Mouse (Mus musculus) 3T3-L1 (cell line): ENCODE measurements around the gene Tfeb.
A peak's percentile ranks its signal among the peaks of the same experiment; 100 is the strongest.

ENCODE experiments used
- DNase-seq: peaks from one replicate; pipeline ENCODE4 v3.0.0-alpha.2; 2015; ENCODE audit warnings: low read depth, low spot score

Gene Tfeb

DNA sequence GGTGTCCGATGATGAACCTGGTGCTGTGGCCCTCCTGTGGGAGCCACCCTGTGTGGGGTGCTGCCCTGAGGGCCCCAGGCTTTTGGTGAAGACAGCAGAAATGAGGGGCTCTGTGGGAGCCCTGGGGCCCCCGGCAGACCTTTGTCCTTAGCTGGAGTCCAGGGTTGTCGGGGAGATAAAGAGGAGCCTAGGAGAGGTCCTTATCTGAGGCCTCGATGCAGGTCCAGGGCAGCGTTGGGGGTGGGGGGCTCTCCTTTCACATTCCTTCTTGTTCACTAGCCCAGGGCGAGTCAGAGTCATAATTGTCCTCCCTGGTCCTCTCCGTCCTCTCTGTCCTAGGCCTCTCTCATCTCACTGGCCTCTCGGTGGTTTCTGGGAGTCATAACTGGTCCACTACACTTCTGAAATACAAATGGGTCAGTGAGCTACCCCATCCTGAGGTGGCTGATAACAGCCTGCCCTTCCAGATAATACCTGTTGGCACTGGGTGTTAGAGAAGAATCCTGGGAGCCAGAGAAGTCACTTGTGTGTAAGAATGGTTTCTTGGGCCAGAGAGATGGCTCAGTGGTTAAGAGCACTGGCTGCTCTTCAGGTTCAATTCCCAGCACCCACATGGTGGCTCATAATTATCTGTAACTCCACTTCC lies 16.4 kb downstream of the Tfeb start:
- DNase-seq, result no peak

- peak; percentile 65 for DNase-seq
These were observed 17.4 kb downstream of the Tfeb start for GRCm38 (mm10) chr17:47754246-47754645.

DNA sequence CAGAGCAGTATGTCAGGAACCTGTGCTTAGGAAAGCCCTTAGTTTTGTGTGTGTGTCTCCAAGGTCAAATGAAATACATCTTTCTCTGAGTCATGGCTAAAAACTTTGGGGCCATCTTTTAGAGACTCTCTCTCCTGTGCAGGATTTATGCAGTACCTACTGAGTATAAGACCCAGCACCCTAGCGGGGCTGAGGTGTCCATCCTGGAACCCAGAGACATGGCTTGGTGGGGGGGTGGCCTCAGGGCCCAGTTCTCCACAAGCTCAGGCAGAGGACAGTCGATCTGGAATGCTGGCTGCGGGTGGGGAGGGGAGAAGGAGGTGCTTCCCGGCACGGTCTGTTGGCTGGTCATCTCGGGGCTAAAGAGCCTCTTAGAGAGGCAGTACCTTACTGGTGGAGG lies 19.5 kb downstream of the Tfeb start:
- peak; percentile 39 for DNase-seq

- no peak for DNase-seq
These were observed 20.3 kb downstream of the Tfeb start for GRCm38 (mm10) chr17:47757056-47757610.

DNA sequence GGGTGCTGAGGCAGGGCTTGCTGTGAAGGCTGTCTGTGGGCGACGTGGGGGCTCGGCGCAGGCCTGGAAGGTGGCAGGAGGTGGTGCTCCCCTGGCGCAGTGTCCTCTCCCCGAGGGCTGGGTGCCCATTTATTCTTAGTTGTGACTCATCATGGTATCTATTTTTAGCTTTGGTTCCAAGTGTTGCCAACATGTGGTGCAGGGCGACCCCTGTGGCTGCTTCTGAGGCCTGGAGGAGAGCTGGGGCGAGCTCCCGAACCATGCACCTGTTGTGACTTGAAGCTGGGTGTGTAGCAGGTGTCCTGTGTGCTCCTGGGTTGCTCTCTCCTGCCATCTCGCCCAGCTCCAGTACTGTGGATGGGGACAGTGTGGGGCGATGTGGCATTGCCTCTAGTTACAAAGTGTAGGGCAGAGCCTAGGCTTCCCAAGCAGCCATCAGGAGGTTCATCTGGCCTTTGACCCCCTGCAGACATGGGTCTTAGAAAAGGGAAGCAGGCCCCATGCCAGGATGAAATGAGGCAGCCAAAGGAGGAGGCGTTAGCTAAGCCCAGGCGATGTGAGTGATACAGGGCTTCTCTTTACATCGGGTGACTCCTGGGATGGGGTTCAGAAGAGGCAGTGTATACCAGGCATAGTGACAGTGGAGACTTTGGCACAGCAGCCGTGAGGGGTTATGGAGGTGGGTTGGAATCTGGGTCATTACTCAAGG lies 23.0 kb downstream of the Tfeb start:
- DNase-seq, result peak; percentile 60

- DNase-seq, result no peak
These were observed 25.2 kb downstream of the Tfeb start for GRCm38 (mm10) chr17:47762028-47762427.

DNA sequence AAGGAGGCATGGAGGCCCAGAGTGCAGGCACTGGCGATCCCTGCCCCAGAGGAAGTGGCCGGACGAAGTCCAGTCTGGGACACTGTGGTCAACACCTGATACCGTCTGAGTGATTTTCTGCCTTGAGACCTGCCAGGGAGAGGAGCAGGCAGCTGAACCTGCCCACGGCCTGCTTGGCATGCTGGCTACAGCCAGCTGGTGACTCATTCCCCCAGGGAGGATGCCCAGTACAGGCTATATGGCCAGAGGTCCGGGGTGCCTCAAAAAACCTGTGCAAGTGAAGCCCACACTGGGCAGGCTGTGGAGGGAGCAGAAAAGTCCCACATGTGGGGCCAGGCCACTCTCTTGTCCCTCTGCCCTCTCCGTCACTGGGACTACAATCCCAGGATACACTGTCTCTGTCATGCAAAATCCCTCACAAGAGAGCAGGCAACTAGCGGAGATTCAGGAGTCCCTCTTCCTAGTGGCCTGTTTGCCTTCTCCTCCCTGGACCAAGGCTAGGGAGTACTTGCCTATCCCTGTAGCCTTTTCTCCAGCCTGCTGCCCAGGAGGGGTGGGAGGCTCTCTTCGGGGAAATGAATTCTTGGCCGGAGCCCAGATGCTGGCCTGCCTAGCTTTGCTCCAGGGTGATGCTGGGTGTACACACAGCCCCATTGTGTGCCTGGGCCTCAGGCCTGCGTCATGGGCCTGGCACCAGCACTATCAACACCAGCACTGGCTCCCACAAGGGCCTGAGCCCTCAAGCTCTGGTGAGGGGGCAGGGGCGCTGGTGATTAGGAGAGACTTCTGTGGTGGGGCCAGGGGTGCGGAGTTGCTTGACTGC lies 25.9 kb downstream of the Tfeb start:
- peak; percentile 84 for DNase-seq

DNA sequence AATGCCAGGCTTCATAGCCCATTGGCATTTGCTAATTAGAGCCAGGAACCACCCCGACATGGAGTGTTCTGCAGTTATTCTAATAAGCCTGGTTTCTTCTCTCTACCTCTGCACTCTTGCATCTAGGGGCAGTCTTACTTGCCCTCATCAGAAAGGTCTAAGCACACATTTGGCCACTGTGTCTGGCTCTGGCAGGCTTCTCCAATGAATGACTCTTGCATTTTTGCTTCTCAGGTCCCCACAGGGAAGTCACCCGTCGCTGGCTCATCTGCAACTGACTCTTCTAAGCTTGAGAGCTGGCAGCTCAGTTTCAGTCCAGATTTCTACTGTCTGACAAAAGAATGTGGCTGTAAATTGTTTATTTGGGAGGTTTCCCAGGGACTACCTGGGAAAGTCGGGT lies 29.2 kb downstream of the Tfeb start:
- no peak for DNase-seq

GRCm38 (mm10) chr17:47766407-47767043 lies 29.7 kb downstream of the Tfeb start:
- DNase-seq, result no peak

DNA sequence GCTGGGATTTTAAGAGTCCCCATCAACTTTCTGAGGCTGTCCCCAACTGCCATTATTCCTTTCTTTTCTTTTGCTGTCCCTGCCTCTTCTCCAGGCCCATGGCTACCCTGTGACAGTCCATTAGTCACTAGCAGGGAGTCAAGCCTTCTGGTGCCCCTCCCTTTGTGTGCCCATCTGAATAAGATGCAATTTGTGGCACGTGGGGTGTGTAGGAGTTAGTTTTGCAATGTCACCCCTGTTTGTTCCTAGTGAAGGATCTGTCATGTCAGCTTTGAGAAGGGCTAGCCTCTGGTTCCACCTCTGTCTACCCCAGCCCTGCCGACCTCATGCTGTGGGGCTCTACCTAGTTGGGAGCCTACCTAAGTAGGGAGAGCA lies 30.2 kb downstream of the Tfeb start:
- no peak for DNase-seq

DNA sequence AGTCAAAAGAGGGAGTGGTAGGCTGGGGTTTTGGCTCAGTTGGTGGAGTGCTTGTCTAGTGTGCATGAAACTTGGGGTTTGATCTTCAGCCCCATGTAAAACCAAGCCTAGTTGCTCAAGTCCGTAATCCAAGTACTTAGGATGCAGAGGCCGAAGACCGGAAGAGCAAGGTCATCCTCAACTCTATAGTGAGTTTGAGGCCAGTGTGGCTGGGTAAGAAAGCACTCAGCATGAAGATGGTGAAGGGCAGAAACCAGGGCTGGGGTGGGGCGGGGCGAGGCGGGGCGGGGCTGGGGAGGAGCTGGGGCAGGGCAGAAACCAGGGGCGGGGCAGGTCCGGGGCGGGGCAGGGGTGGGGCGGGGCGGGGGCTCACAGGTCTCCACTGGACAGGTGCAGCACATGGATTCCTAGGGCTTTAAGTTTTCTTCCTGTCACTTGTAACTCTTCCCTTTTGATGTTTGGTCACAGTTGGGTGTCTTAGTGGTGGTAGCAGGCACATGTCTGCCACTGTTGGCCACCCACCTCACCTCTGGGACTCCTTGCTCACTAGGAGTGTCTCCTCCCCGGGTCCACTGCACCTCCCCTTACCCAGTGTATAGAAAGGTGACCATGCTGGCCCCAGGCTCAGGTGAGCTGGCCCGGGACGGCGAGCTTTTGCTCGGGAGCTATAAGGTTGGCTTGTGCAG lies 30.8 kb downstream of the Tfeb start:
- DNase-seq, result no peak

GRCm38 (mm10) chr17:47768707-47769276 lies 32.0 kb downstream of the Tfeb start:
- DNase-seq, result no peak

- no peak for DNase-seq
These were observed 32.8 kb downstream of the Tfeb start for GRCm38 (mm10) chr17:47769389-47770299.

GRCm38 (mm10) chr17:47773604-47774003 lies 36.8 kb downstream of the Tfeb start:
- DNase-seq, result no peak

GRCm38 (mm10) chr17:47777141-47777540 lies 40.3 kb downstream of the Tfeb start:
- no peak for DNase-seq

DNA sequence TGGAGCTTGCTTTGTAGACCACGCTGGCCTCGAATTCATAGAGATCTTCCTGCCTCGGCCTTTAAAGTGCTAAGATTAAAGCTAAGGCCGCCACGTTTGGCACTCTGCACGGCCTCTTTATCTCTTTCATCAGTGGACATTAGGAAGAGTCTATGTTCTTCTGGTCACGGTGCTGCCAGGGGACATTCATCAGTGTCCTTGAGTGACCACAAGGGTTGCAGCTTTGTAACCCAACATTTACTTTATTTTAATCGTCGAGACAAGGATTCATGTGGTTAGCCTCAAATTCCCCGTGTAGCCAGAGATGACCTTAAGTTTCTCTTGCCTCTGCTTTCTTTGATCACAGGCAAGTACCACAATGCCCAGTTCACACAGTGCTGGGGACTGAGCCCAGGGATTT lies 43.6 kb downstream of the Tfeb start:
- no peak for DNase-seq

- no peak for DNase-seq
These were observed 45.7 kb downstream of the Tfeb start for GRCm38 (mm10) chr17:47782486-47782885.

- DNase-seq, result no peak
These were observed 46.8 kb downstream of the Tfeb start for GRCm38 (mm10) chr17:47783445-47784223.

- DNase-seq, result no peak
These were observed 47.6 kb downstream of the Tfeb start for GRCm38 (mm10) chr17:47784411-47784810.
